Mouse (Mus musculus) right cerebral cortex, adult 18-20 months (tissue): ENCODE data around the gene Rflnb.

Experiments used
- DNase-seq: peaks from one replicate; pipeline ENCODE4 v3.0.0; 2022; ENCODE audit warnings: mixed read lengths

The Rflnb gene

DNA sequence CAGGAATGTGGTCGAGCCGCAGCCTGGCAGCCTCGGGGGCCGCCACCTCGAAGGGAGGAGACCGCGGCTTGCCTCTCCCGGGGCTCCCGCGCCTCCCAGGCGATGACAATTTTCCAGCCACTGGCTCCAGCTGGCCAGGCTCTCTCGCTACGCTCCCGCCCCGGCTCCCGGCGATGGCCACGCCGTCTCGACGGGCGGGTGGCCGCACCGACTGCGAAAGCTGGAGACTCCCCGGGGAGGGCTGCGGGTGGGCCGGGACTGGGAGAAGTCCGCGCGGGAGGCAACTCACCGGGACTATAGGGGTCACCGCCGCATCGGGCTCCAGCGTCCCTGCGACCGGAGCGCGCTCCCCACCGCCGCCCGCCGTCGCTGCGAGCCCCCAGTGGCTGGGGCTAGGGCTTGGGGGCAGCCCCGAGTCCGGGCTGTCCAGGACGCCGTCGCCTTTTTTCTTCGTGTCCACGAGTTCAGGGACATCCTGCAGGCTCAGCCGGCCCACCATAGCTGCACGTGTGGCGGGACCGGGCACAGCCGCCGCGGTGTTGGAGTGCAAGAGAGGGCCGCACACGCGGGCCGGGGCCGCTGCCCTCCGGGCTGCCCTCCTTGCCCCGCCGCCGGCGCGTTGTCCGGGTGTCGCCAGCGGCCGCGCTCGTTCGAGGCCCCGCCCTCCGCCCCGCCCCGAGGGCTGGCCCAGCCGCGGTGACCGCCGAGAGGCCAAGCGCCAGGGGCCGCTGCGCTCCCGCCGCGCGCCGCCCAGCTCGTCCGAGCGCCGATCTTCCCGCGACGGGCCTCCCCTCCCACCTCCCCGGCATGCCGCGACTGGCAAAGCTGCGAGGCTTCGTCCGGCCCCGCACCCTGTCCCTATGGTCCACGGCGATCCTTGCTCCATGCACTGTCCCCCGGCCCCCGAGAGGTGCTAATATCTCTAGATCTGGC is at the start of gene Rflnb:
Rflnb (minus strand) TSS at position 644 of the 933 bp plus-strand sequence.
- DNase-seq: peak; percentile 65

DNA sequence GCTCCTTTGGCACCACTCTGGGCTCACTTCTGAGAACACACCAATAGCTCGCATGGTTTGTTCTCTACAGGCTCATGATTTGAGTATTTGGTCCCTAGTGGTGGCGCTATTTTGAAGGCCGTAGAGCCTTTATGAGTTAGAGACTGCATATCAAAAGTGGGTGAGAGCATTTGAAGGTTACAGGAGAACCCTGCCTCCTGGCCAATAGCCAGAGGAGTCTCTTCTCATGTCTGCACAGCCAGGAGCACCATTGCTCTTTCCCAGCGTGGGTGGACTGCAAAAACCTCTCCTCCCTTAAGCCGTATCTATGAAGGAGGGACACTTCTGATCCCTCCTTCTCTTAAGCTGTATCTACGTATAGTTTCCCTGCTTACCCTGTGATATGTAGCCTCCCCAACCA is 49.8 kb upstream of the Rflnb start:
- no peak for DNase-seq

DNA sequence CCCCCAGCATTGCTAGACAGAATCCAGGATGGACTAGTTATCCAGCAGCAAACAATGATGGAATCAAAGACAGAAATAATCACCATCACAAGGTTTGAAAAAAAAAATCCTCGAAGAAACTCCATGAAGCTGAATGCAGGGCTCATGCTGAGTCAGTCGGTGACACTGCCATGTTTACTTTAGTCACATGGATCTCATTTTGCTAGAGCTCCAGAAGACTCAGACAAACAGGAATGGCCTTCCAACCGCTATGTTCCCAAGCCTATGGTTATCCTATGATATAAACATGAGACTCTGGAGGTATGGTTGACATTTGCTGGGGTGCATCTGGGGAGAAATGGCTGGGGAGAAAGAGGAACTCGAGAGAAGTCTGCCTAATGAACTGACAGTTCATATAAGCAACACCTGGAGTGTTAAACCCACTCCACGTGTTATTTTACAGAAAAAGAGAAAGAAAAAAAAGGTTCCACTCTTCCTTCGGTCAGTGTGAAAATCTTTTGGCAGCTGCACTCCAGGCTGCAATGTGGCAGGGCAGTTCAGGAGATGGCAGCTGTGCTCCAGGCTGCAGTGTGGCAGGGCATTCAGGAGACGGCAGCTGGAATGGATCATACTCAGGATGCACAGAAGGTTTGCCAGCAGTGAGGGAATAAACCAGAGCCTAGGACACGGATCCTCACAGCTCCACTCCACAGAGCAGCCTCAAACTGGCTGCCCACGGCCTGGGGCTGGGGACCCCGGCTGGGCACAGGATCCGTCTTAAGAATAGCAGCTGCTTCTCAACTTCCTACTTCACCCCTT is 46.9 kb upstream of the Rflnb start:
- no peak for DNase-seq

- no peak for DNase-seq
These were observed 42.2 kb upstream of the Rflnb start for GRCm38 (mm10) chr11:76069816-76070215.

- DNase-seq: no peak
These were observed 39.1 kb upstream of the Rflnb start for GRCm38 (mm10) chr11:76066563-76067156.

DNA sequence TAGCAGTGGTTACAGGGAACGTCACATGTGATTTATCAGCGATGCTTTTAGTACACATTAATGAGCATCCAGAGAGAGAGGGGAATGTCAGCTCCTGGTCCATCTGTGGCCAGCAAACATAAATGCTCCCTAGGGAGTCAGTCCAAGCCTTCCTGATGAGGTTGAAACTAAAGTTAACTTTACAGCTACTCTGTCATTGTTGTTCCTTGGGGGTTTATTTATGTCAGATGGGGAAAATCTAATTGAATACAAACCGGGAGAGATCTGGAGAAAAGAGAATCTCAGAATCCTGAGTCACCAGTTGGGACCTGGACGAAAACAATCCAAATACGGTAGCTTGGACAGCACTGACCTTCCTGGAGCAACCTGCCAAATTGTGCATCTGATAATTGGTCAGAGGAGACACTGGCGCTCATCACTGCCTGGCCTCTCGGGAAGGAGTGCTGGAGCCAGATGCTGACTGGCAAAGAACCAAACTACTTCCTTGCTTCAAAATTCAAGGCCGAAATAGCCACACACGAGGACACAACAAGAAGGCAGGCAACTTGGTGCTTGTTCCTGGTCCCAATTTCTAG is 38.0 kb upstream of the Rflnb start:
- DNase-seq: no peak

DNA sequence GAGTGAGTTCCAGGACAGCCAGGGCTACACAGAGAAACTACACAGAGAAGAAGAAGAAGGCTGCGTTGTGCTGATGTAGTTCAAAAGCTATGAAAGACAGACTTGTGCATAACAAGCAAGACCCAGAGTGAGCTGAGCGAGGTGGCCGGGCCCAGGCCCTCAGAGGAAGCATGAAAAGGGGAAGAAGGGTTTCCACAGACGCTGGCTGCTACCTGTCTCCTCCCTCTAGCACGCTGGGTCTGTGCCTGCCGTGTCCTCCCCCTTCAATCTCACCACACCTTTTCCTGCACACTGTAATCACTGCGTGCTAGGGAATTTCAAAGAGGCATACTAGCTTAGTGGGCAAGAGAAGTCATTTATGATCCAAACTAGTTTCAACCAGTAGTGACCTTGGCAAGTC is 36.8 kb upstream of the Rflnb start:
- no peak for DNase-seq

GRCm38 (mm10) chr11:76060906-76061305 is 33.3 kb upstream of the Rflnb start:
- DNase-seq: no peak

- DNase-seq: no peak
These were observed 32.4 kb upstream of the Rflnb start for GRCm38 (mm10) chr11:76059971-76060370.

- no peak for DNase-seq
These were observed 28.9 kb upstream of the Rflnb start for GRCm38 (mm10) chr11:76056487-76056886.

DNA sequence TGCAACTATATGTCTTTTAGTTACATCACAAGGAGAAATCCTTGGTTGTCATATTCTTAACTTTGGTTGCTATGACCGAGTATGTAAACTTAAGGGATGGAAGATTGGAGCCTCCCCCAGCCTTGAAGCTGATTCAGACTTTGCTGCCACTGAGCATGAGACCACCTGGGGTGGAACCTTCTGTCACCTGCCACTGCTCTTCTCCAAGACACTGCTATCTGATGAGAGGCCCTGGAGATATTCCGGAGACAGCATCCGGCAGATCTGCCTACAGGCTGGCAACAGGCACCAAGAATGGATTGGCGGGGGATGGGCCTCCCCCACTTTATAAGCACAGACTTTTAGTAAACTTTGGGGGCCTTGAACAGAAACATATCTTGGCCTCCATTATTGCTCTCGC is 24.9 kb upstream of the Rflnb start:
- DNase-seq: no peak

GRCm38 (mm10) chr11:76050967-76051512 is 23.5 kb upstream of the Rflnb start:
- DNase-seq: no peak

DNA sequence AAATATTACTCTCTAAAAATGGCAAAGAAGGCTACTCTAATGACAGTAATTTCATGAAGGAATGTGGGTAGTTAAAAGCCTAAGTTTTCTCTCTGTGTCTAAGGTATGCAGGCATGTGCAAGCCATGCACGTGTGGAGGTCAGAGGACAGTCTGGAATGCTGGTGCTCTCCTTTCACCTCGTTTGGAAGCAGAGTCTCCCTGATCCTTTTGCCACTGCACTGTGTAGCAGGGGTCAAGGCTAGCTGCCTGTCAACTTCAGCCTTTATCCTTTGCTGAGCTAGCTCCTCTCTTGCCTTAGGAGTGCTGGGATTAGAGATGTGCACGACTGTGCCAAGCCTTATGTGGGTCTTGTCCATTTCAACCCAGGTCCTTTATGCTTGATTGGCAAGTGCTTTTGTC is 22.9 kb upstream of the Rflnb start:
- no peak for DNase-seq

DNA sequence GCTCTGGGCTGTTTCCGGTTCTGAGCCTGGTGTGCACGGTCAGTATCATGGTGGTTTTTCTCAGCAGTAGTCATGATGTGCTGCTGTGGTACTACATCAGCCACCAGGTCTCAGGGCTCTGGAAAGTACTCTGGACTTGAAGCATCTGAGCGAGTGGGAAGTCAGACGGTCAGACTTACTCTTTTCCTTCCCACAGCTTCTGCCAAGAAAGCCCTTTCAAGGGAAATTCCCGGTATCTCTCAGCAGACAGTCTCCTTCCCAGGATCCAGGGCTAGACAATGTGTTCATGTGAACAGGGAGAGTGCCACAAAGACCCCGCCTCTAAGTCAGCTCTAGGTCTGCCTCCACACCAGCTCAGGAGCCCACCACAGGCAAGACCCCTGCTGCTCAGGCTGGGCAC is 17.8 kb upstream of the Rflnb start:
- DNase-seq: no peak

GRCm38 (mm10) chr11:76044468-76044867 is 16.9 kb upstream of the Rflnb start:
- DNase-seq: no peak

GRCm38 (mm10) chr11:76042882-76043281 is 15.3 kb upstream of the Rflnb start:
- peak; percentile 76 for DNase-seq

DNA sequence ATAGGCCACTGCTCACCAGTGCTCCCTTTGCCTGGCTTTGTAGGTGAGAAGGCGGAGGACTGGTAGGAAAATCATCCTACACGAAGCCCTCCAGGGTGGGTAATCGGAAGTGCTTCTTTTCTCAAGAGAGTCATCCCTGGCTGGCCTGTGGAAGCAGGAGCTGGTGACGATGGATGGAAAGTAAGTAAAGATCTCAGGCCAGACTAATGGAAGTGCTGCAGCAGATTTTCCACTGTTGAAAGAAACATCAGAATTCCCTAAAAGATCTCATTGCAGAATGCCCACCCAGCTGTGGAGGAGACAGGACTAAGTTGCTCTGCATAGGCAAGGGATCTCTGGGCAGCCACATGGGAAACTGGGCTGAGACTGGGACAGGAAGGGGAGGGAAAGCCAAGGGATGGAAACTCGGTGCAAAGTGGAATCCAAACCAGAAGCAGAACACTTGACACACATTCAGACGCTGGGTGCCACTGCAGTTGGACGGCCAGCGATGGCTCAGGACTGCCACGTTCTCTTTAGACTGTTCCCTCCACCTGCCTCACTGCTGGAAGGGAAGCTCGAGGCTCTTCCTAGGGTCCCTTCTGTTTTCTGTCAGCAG is 14.6 kb upstream of the Rflnb start:
- DNase-seq: no peak

GRCm38 (mm10) chr11:76040761-76041376 is 13.3 kb upstream of the Rflnb start:
- DNase-seq: no peak

DNA sequence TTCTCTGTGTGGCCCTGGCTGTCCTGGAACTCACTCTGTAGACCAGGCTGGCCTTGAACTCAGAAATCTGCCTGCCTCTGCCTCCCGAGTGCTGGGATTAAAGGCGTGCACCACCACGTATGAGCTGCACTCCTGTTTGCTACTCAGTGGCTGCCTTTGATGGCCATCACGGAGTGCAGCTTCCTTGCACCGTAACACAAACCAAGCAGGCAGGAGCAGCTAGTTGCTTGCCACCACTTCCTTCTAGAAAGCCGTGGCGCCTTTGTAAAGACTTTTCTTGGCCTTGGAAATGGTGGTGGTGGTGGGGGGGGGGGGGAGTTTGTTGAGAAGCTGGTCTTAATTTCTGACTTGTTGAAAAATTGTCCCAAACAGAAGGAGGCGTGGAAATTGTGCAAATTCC is 12.5 kb upstream of the Rflnb start:
- DNase-seq: no peak

- no peak for DNase-seq
These were observed 11.9 kb upstream of the Rflnb start for GRCm38 (mm10) chr11:76039271-76040053.
